Mouse (Mus musculus) forebrain, embryonic 14.5 days (tissue): ENCODE measurements around the gene Bcl11b. TPM values are rescaled to one million over a fixed set of nuclear protein-coding genes. Genes with fewer than 3 reads are reported as not detected.

ENCODE experiments used
- ATAC-seq: fragments of 200-750 bp; cut with Nextera tagmentation; 2 replicates; pipeline ENCODE4 v1.8.0; 2017; ENCODE audit warnings: mild to moderate bottlenecking, moderate library complexity
- DNase-seq: peaks from one replicate; pipeline ENCODE4 v3.0.0-alpha.2; 2015; ENCODE audit warnings: low spot score
- H3K27ac ChIP-seq: fragments of 300-500 bp; sonication (generic); 2 replicates; pipeline ENCODE4 v1.5.1; 2014; ENCODE audit warnings: low read depth, mild to moderate bottlenecking, control low read depth, low read length, moderate library complexity
- H3K27me3 ChIP-seq: fragments of 300-500 bp; sonication (generic); replicated peaks from 2 replicates; pipeline ENCODE4 v1.6.1; 2014; ENCODE audit warnings: low read length, control low read depth, mixed read lengths; ENCODE audit not compliant: control insufficient read depth, insufficient read depth
- H3K36me3 ChIP-seq: fragments of 300-500 bp; sonication (generic); 2 replicates; pipeline ENCODE4 v1.6.1; 2014; ENCODE audit warnings: low read length, control low read depth; ENCODE audit not compliant: control insufficient read depth, insufficient read depth
- H3K4me1 ChIP-seq: fragments of 300-500 bp; sonication (generic); 2 replicates; pipeline ENCODE4 v1.6.1; 2014; ENCODE audit warnings: antibody characterized with exemption, low read length, control low read depth; ENCODE audit not compliant: control insufficient read depth, insufficient read depth
- H3K4me2 ChIP-seq: fragments of 300-500 bp; sonication (generic); 2 replicates; pipeline ENCODE4 v1.6.1; 2014; ENCODE audit warnings: mild to moderate bottlenecking, control low read depth, low read length
- H3K4me3 ChIP-seq: fragments of 300-500 bp; sonication (generic); 2 replicates; pipeline ENCODE4 v1.5.1; 2014; ENCODE audit warnings: low read depth, low read length, control low read depth
- H3K9ac ChIP-seq: fragments of 300-500 bp; sonication (generic); 2 replicates; pipeline ENCODE4 v1.6.1; 2014; ENCODE audit warnings: mild to moderate bottlenecking, low read length, control low read depth, moderate library complexity
- H3K9me3 ChIP-seq: fragments of 300-500 bp; sonication (generic); replicated peaks from 2 replicates; pipeline ENCODE4 v1.6.1; 2016; ENCODE audit warnings: low read length, control low read depth, mixed read lengths; ENCODE audit not compliant: control insufficient read depth
- WGBS: fragments of 180-500 bp; shearing (Covaris S2); extraction: QIAGEN DNeasy Blood & Tissue Kit; methylation state at CpG from one replicate; pipeline ENCODE4 v1.1.7; 2014; 5-methylcytosine and 5-hydroxymethylcytosine counted together
- polyA plus RNA-seq: library from polyadenylated mRNA; unstranded; fragments of >200 nt; fragmentation: Nextera tagmentation; extraction: Ambion mirVana; gene quantifications from 2 replicates; pipeline ENCODE4 v1.2.1, GENCODE M21; 2014

Bcl11b gene
- polyA plus RNA-seq, 1 experiment from 2014 or later, result 76.7 TPM

GRCm38 (mm10) chr12:107994421-107994820 lies 9.0 kb downstream of the Bcl11b start:
- DNase-seq (no peak), ATAC-seq (no peak)
- peak overlapping the region; percentile 100 for H3K9ac ChIP-seq
- 41% methylated on average over 4 of the region's 4 CpGs for WGBS
- H3K4me2 ChIP-seq, result peak overlapping the region; percentile 65
- no peaks in the 10 kb centered on the region for H3K9me3 ChIP-seq
- no peaks in the 10 kb centered on the region for H3K27me3 ChIP-seq
- H3K4me3 ChIP-seq, result peak overlapping the region; percentile 13
- peaks cover 55% of the 10 kb centered on the region for H3K4me1 ChIP-seq
- H3K27ac ChIP-seq, result peak overlapping the region; percentile 66
- peaks cover 2% of the 10 kb centered on the region for H3K36me3 ChIP-seq

DNA sequence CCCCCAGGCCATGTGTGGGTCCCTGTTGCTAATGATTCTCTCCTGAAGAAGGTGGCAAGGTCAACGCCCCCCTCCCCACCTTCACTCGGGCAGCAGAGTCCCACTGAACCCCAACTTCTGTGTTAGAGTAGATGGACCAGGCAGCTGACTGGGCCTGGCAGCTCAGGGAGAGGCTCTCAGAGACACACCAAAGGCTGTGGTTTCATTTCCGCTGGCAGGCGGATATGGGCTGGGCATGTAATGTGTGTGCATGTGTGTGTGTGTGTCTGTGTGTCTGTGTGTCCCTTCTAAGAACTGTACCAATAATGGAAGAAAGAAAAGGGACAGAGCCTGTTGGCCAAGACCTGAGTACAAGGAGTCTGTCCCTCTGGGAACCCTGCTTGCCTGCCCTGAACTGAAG lies 10.4 kb downstream of the Bcl11b start:
- Histone ChIP-seq H3K4me1 (peaks cover 62% of the 10 kb centered on the region), H3K36me3 (peaks cover 16% of the 10 kb centered on the region), H3K4me3 (no peak overlapping the region), H3K4me2 (peak overlapping the region; percentile 65), H3K9me3 (no peaks in the 10 kb centered on the region), H3K27ac (peak overlapping the region; percentile 27), H3K9ac (peak overlapping the region; percentile 100; the same call in 1 of the 2 replicates), H3K27me3 (no peaks in the 10 kb centered on the region)
- 77% methylated on average over 4 of the region's 4 CpGs for WGBS
- DNase-seq (no peak), ATAC-seq (no peak)

GRCm38 (mm10) chr12:107991191-107991590 lies 12.2 kb downstream of the Bcl11b start:
- WGBS, result 42% methylated on average over 11 of the region's 11 CpGs
- peak overlapping the region; percentile 12 for H3K4me3 ChIP-seq
- ATAC-seq (no peak), DNase-seq (no peak)
- H3K4me2 ChIP-seq, result peak overlapping the region; percentile 65
- no peaks in the 10 kb centered on the region for H3K9me3 ChIP-seq
- H3K4me1 ChIP-seq, result peaks cover 58% of the 10 kb centered on the region
- peaks cover 22% of the 10 kb centered on the region for H3K36me3 ChIP-seq
- peak overlapping the region; percentile 57 for H3K9ac ChIP-seq
- H3K27ac ChIP-seq, result peak overlapping the region; percentile 68
- H3K27me3 ChIP-seq, result no peaks in the 10 kb centered on the region

- peaks cover 19% of the 10 kb centered on the region for H3K36me3 ChIP-seq
- no peak overlapping the region for H3K9ac ChIP-seq
- H3K9me3 ChIP-seq, result no peaks in the 10 kb centered on the region
- no peak overlapping the region for H3K27ac ChIP-seq
- H3K27me3 ChIP-seq, result no peaks in the 10 kb centered on the region
- peaks cover 57% of the 10 kb centered on the region for H3K4me1 ChIP-seq
- no peak overlapping the region for H3K4me3 ChIP-seq
- no peak overlapping the region for H3K4me2 ChIP-seq
- DNase-seq, result no peak
- 77% methylated on average over 8 of the region's 8 CpGs for WGBS
- ATAC-seq, result no peak
Observed at GRCm38 (mm10) chr12:107983211-107983610, 20.2 kb downstream of the Bcl11b start.

DNA sequence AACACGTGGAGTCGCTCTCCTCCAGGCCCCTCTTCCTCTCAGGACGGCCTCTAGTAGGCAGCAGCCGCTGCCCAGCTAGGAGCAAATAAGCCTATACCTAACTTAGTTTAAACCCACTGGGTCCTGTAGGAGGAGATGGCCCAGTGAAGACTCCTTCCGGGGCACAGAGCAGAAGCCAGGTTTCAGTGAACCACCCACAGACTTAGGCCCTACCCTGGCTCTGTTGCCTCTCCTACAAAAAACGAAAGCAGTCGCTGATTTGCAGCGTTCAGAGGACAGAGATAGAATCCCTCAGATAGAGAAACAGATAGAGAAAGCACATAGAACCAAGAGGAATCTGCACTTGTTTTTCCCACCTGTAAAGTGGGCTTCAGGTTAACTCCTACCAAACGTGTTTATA lies 21.1 kb downstream of the Bcl11b start:
- no peaks in the 10 kb centered on the region for H3K9me3 ChIP-seq
- no peak overlapping the region for H3K4me3 ChIP-seq
- H3K27ac ChIP-seq, result 0 out of 2 replicates have a peak overlapping the region, but pooled peaks have one; percentile 48
- DNase-seq (no peak), ATAC-seq (no peak)
- H3K4me1 ChIP-seq, result peaks cover 58% of the 10 kb centered on the region
- H3K4me2 ChIP-seq, result peak overlapping the region; percentile 73; the same call in 1 of the 2 replicates
- H3K27me3 ChIP-seq, result no peaks in the 10 kb centered on the region
- WGBS, result 69% methylated on average over 9 of the region's 9 CpGs
- peaks cover 14% of the 10 kb centered on the region for H3K36me3 ChIP-seq
- H3K9ac ChIP-seq, result peak overlapping the region; percentile 25; the same call in 1 of the 2 replicates

DNA sequence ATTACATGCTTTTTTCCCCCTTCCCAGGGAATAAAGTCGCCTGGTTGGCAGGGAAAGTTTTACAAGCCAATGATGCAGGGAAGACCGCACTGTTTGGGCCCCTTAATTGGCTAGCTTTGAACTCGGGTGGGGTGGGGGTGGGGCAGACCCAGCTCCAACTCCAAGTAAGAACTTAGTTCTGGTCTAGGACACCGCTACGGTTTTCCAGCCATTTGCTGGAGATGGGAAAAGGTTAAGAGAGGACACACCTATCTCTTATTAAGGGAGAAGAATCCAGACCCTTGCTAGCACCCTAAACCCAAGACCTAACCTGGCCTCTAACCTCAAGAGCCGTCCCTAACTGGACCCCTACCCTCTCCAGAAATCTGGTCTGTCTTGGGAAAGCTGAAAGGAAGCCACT lies 22.2 kb downstream of the Bcl11b start:
- ATAC-seq (no peak), DNase-seq (no peak)
- Histone ChIP-seq H3K27ac (peak overlapping the region; percentile 48; the same call in 1 of the 2 replicates), H3K4me3 (peak overlapping the region; percentile 32; the same call in 1 of the 2 replicates), H3K9me3 (no peaks in the 10 kb centered on the region), H3K9ac (peak overlapping the region; percentile 67; the same call in 1 of the 2 replicates), H3K36me3 (peaks cover 11% of the 10 kb centered on the region), H3K27me3 (no peaks in the 10 kb centered on the region), H3K4me1 (peaks cover 64% of the 10 kb centered on the region), H3K4me2 (peak overlapping the region; percentile 73)
- 13% methylated on average over 6 of the region's 6 CpGs for WGBS

DNA sequence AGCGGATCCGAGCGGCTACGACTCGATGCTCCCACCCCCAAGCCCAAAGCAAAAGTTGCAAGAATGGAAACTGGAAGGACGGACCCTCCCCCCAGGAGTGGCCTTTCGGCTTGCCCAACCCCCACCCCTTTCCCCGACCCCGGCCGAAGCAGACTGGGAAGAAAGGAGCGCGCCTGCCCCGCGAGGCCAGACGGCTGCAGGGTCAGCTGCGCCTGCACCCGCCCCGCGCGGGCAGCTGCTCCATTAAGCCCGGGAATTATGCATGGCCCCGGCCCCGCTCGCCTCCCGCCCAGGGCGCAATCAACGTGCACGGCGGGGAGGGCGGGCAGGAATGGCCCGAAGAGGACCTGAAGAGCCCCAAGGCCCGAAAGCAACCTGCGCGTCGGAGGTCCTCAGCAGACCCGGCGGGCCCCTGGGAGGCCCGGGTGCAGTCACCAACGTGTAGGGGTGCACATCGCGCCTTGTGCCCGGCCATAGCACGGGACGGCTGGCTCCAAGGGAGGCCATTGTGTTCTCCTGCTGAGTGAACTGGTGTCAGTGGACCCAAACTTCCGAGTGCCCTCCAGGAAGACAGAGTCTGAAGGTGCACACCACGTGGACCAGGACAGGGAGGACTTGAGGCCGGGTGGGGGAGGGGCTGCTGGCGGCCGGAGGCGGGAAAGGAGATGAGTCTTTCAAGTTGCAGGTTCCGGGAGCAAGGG lies 23.0 kb downstream of the Bcl11b start:
- 1% methylated on average over 51 of the region's 51 CpGs for WGBS
- peak overlapping the region; percentile 32 for H3K4me3 ChIP-seq
- peaks cover 72% of the 10 kb centered on the region for H3K4me1 ChIP-seq
- no peaks in the 10 kb centered on the region for H3K27me3 ChIP-seq
- ATAC-seq (peak; percentile 60), DNase-seq (peak; percentile 67)
- peak overlapping the region; percentile 73 for H3K4me2 ChIP-seq
- H3K27ac ChIP-seq, result peak overlapping the region; percentile 79
- H3K36me3 ChIP-seq, result 0 out of 2 replicates have a peak, but pooled peaks cover 3% of the 10 kb centered on the region
- peak overlapping the region; percentile 67 for H3K9ac ChIP-seq
- H3K9me3 ChIP-seq, result no peaks in the 10 kb centered on the region

DNA sequence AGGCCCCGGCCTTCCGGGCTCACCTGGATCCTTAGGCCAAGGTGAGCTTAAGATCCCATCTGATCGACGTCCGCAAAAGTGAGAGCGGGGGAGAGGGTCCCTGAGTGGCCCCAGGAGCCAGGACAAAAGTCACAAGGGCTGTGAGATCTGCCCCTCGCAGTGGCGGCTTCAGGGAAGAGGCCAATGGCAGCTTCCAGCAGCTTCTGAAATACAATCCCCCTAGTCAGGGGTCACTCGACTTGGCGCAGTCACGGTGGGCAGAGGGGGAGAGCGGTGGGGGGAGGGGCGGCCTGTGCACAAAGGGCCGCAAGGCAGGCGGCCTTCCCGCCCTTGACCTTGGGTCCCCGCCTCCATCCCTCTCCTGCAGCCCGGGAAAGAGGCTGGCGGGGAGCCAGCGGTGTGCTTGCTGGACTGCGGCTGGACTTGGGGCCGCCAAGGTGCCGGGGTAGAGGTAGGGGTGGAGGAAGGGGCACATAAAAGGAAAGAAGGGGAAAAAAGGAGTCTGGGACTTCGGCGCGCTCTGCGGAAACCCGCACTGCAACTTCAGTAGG lies 23.6 kb downstream of the Bcl11b start:
- Histone ChIP-seq H3K27ac (peak overlapping the region; percentile 79), H3K27me3 (no peaks in the 10 kb centered on the region), H3K4me3 (peak overlapping the region; percentile 32), H3K4me2 (peak overlapping the region; percentile 73), H3K4me1 (peaks cover 78% of the 10 kb centered on the region), H3K9ac (peak overlapping the region; percentile 67), H3K9me3 (no peaks in the 10 kb centered on the region), H3K36me3 (no peaks in the 10 kb centered on the region)
- 4% methylated on average over 28 of the region's 28 CpGs for WGBS
- peak; percentile 3; the same call in 1 of the 2 replicates for ATAC-seq
- DNase-seq, result no peak
